Mouse (Mus musculus) forebrain, embryonic 16.5 days (tissue): ENCODE measurements around the gene Prss8. TPM values are rescaled to one million over a fixed set of nuclear protein-coding genes. Genes with fewer than 3 reads are reported as not detected.

Source experiments
- ATAC-seq: fragments of 200-750 bp; cut with Nextera tagmentation; 2 replicates; pipeline ENCODE4 v1.8.0; 2017; ENCODE audit warnings: mild to moderate bottlenecking, moderate library complexity
- H3K27ac ChIP-seq: fragments of 300-500 bp; sonication (generic); 2 replicates; pipeline ENCODE4 v1.5.1; 2014; ENCODE audit warnings: low read length, control low read depth
- H3K27me3 ChIP-seq: fragments of 300-500 bp; sonication (generic); replicated peaks from 2 replicates; pipeline ENCODE4 v1.6.1; 2014; ENCODE audit warnings: low read length; ENCODE audit not compliant: control insufficient read depth, insufficient read depth
- H3K36me3 ChIP-seq: fragments of 300-500 bp; sonication (generic); 2 replicates; pipeline ENCODE4 v1.6.1; 2014; ENCODE audit not compliant: control insufficient read depth, insufficient read depth
- H3K4me1 ChIP-seq: fragments of 300-500 bp; sonication (generic); replicated peaks from 2 replicates; pipeline ENCODE4 v1.6.1; 2014; ENCODE audit warnings: low read length; ENCODE audit not compliant: control insufficient read depth, insufficient read depth
- H3K4me2 ChIP-seq: fragments of 300-500 bp; sonication (generic); 2 replicates; pipeline ENCODE4 v1.6.1; 2014; ENCODE audit warnings: mild to moderate bottlenecking, low read length, control low read depth
- H3K4me3 ChIP-seq: fragments of 300-500 bp; sonication (generic); replicated peaks from 2 replicates; pipeline ENCODE4 v1.5.1; 2014; ENCODE audit warnings: mild to moderate bottlenecking, low read length, control low read depth
- H3K9ac ChIP-seq: fragments of 300-500 bp; sonication (generic); replicated peaks from 2 replicates; pipeline ENCODE4 v1.6.1; 2014; ENCODE audit warnings: low read depth, low read length, control low read depth
- H3K9me3 ChIP-seq: fragments of 300-500 bp; sonication (generic); 2 replicates; pipeline ENCODE4 v1.6.1; 2016; ENCODE audit warnings: low read length; ENCODE audit not compliant: control insufficient read depth
- WGBS: fragments of 180-500 bp; shearing (Covaris S2); extraction: QIAGEN DNeasy Blood & Tissue Kit; methylation state at CpG from one replicate; pipeline ENCODE4 v1.1.7; 2014; 5-methylcytosine and 5-hydroxymethylcytosine counted together
- polyA plus RNA-seq: library from polyadenylated mRNA; unstranded; fragments of >200 nt; fragmentation: Nextera tagmentation; extraction: Ambion mirVana; gene quantifications from 2 replicates; pipeline ENCODE4 v1.2.1, GENCODE M21; 2015

The Prss8 gene
- polyA plus RNA-seq, 1 experiment from 2014 or later = 0.19 TPM

DNA sequence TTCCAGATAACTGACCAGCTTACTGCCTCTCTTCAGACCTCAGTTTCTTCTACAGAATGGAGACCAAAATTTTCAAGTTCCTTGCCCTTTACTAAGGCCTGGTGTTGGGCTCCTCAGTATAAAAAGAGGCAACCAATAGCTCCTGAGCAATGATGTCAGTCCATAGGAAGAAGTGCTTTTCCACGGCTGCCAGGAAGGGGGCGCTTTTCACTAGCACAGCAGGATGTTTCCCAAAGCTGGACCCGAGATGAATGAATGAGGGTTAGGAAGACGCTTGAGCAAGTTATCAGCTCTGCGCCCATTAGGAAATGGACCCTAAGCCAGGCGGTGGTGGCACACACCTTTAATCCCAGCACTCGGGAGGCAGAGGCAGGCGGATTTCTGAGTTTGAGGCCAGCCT lies 8.4 kb downstream of the Prss8 start:
- no peak overlapping the region for H3K9ac ChIP-seq
- H3K9me3 ChIP-seq = no peaks in the 10 kb centered on the region
- no peak overlapping the region for H3K4me2 ChIP-seq
- peaks cover 13% of the 10 kb centered on the region for H3K36me3 ChIP-seq
- WGBS = 69% methylated on average over 8 of the region's 8 CpGs
- H3K27ac ChIP-seq = no peak overlapping the region
- H3K27me3 ChIP-seq = no peaks in the 10 kb centered on the region
- no peak overlapping the region for H3K4me3 ChIP-seq
- no peak for ATAC-seq
- no peaks in the 10 kb centered on the region for H3K4me1 ChIP-seq

DNA sequence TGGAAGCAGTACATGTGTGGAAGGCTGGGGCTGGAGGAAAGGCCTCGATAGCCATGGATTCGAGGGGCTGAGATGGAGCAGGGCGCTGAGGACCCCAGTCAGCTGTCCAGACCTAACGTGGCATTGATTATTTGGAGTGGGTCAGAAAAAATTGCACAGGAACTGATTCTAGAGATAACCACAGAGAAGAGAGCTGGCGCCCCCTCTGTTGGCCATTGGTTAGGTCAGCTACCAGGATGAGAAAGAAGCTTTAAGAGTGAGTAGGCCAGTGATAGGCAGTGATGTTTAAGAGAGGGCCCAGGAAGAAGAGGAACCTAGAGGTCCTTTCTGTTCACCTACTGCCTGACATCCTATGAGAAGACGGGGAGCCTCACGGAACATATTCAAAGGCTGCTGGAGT lies 10.6 kb downstream of the Prss8 start:
- no peaks in the 10 kb centered on the region for H3K9me3 ChIP-seq
- WGBS = 78% methylated on average over 7 of the region's 7 CpGs
- H3K27me3 ChIP-seq = no peaks in the 10 kb centered on the region
- H3K4me1 ChIP-seq = no peaks in the 10 kb centered on the region
- H3K4me2 ChIP-seq = no peak overlapping the region
- H3K9ac ChIP-seq = no peak overlapping the region
- no peak overlapping the region for H3K27ac ChIP-seq
- no peak overlapping the region for H3K4me3 ChIP-seq
- no peak for ATAC-seq
- H3K36me3 ChIP-seq = peaks cover 15% of the 10 kb centered on the region

DNA sequence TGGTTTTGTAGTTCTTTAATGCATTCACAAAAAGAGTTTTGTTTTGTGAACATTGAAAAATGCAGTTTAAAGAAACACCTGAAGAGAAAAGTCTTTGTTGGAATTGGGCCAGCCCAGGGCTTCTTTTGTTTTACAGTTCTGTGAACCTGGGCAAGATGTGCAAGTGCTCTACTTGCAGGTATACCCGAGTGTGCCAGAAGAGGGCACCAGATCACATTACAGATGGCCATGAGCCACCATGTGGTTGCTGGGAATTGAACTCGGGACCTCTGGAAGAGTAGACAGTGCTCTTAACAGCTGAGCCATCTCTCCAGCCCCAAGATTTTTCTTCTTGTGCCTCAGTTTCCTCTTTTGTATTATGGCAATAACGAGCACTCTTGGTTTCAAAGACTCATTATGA lies 11.7 kb downstream of the Prss8 start:
- Histone ChIP-seq H3K36me3 (peaks cover 15% of the 10 kb centered on the region), H3K9me3 (no peaks in the 10 kb centered on the region), H3K9ac (no peak overlapping the region), H3K4me1 (peaks cover 2% of the 10 kb centered on the region), H3K4me3 (no peak overlapping the region), H3K27me3 (no peaks in the 10 kb centered on the region), H3K4me2 (no peak overlapping the region), H3K27ac (no peak overlapping the region)
- WGBS = 55% methylated on average over 3 of the region's 3 CpGs
- no peak for ATAC-seq

DNA sequence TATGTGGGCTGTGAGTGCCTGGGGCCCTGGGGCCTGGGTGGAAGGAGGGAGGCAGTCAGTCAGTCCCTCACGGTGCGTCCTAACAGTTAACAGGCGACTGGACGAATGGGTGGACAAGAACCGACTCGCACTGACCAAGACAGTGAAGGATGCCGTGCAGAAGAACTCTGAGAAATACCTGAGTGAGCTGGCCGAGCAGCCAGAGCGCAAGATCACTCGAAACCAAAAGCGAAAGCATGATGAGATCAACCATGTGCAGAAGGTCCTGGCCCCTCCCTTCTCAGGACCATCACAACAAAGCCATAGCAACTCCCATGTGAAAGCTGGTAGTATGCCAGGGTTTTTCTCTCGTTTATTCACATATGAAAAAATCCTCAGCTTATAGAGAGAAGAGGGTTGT lies 14.6 kb downstream of the Prss8 start:
- Histone ChIP-seq H3K4me3 (no peak overlapping the region), H3K9ac (no peak overlapping the region), H3K9me3 (no peaks in the 10 kb centered on the region), H3K4me2 (no peak overlapping the region), H3K4me1 (peaks cover 8% of the 10 kb centered on the region), H3K27ac (no peak overlapping the region), H3K36me3 (peaks cover 12% of the 10 kb centered on the region), H3K27me3 (no peaks in the 10 kb centered on the region)
- no peak for ATAC-seq
- 91% methylated on average over 12 of the region's 12 CpGs for WGBS

DNA sequence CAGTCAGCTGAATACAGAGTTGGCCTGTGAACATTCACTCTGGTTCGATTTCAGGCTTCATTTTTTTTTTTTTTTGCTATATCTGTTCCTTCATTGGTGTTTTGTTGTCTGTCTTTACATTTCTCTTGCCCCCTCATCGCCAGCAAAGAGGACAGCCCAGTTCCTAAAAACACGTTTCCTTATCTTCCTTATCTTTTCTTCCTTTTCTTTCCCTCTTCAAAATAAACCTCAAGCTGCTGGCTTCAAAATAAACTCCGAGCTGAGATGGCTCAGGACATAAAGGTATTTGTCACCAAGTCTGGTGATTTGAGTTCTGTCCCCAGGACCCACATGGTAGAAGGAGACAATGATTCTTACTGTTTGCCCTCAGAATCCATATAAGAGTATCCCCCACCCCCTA lies 17.0 kb downstream of the Prss8 start:
- Histone ChIP-seq H3K4me2 (peak overlapping the region; percentile 90), H3K27ac (no peak overlapping the region), H3K9me3 (no peaks in the 10 kb centered on the region), H3K36me3 (peaks cover 25% of the 10 kb centered on the region), H3K4me1 (peaks cover 8% of the 10 kb centered on the region), H3K9ac (peak overlapping the region; percentile 81), H3K27me3 (no peaks in the 10 kb centered on the region), H3K4me3 (peak overlapping the region; percentile 89)
- ATAC-seq = no peak
- WGBS = 23% methylated on average over 4 of the region's 4 CpGs

DNA sequence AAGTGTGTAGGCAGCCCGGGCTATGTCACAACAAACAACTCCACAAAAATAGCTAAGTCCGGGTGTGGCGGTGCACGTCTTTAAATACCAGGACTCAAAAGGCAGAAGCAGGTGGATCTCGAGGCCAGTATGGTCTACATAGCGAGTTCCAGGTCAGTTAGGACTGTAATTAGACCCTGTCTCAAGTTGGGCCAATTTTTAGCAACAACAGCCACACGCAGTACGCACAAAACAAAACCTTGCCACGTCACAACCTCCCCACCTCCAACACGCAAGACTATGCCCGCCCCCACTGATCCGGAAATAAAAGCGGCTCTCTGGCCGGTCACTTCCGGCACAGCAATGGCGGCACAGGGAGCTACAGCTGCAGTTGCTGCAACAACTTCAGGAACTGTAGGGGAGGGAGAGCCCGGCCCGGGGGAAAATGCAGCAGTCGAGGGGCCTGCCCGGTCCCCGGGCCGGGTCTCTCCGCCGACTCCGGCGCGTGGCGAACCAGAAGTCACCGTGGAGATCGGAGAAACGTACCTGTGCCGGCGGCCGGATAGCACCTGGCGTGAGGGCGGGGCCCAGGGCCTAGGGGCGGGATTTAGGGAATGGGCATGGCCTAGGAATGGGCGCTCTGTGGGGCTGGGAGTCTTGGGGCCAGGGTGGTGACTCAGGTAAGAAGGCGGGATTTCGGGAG lies 17.6 kb downstream of the Prss8 start, which contains the start of gene Kat8:
Gene Kat8, plus strand, starts transcription at position 327 of the 682 bp plus-strand sequence.
- peaks cover 27% of the 10 kb centered on the region for H3K36me3 ChIP-seq
- H3K4me1 ChIP-seq = peaks cover 8% of the 10 kb centered on the region
- no peaks in the 10 kb centered on the region for H3K27me3 ChIP-seq
- H3K4me2 ChIP-seq = peak within 1 kb of the TSS; percentile 90
- H3K9ac ChIP-seq = peak within 1 kb of the TSS; percentile 81
- peak within 1 kb of the TSS; percentile 89 for H3K4me3 ChIP-seq
- peak within 1 kb of the TSS; percentile 86 for H3K27ac ChIP-seq
- peak; percentile 98 for ATAC-seq
- WGBS = 1% methylated on average over 40 of the region's 40 CpGs
- no peaks in the 10 kb centered on the region for H3K9me3 ChIP-seq

DNA sequence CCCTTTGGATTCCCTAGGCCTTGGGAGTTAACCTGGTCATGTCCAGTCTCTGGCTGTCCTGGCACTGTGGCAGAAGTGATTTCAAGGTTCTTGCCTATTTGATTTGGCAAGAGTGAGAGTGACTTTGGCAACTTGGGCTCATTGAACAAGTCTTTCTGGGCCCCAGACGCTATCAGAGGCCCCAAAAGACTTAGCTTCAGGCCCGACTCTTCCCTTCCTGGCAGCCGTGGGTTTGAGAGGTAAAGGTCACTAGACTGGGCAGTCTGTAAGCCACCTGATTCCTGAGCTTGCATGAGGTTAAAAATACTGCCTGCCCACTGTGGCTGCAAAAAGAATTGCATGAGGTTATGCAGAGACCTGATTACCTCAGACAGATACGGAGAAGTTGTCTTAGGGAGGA lies 21.2 kb downstream of the Prss8 start:
- ATAC-seq = no peak
- Histone ChIP-seq H3K9ac (no peak overlapping the region), H3K4me2 (no peak overlapping the region), H3K9me3 (no peaks in the 10 kb centered on the region), H3K36me3 (peaks cover 18% of the 10 kb centered on the region), H3K27me3 (no peaks in the 10 kb centered on the region), H3K4me1 (peaks cover 18% of the 10 kb centered on the region), H3K4me3 (no peak overlapping the region), H3K27ac (no peak overlapping the region)
- WGBS = 89% methylated on average over 4 of the region's 4 CpGs

DNA sequence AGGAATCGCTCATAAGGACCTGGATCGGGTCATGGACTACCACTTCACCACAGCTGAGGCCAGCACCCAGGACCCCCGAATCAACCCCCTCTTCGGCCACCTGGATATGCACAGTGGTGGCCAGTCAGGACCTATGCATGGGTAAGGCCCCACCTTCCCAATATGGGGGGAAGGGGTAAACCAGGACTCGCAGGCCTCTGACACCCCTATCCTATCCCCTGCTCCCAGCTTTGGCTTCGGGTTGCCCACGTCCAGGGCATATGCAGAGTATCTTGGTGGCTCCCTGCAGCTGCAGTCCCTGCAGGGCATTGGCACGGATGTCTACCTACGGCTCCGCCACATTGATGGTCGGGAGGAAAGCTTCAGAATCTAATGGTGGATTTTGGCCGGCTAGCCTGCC lies 22.0 kb downstream of the Prss8 start:
- ATAC-seq = no peak
- Histone ChIP-seq H3K9ac (no peak overlapping the region), H3K4me1 (peaks cover 13% of the 10 kb centered on the region), H3K36me3 (peaks cover 18% of the 10 kb centered on the region), H3K27me3 (no peaks in the 10 kb centered on the region), H3K9me3 (no peaks in the 10 kb centered on the region), H3K4me3 (no peak overlapping the region), H3K27ac (no peak overlapping the region), H3K4me2 (no peak overlapping the region)
- WGBS = 98% methylated on average over 12 of the region's 12 CpGs

DNA sequence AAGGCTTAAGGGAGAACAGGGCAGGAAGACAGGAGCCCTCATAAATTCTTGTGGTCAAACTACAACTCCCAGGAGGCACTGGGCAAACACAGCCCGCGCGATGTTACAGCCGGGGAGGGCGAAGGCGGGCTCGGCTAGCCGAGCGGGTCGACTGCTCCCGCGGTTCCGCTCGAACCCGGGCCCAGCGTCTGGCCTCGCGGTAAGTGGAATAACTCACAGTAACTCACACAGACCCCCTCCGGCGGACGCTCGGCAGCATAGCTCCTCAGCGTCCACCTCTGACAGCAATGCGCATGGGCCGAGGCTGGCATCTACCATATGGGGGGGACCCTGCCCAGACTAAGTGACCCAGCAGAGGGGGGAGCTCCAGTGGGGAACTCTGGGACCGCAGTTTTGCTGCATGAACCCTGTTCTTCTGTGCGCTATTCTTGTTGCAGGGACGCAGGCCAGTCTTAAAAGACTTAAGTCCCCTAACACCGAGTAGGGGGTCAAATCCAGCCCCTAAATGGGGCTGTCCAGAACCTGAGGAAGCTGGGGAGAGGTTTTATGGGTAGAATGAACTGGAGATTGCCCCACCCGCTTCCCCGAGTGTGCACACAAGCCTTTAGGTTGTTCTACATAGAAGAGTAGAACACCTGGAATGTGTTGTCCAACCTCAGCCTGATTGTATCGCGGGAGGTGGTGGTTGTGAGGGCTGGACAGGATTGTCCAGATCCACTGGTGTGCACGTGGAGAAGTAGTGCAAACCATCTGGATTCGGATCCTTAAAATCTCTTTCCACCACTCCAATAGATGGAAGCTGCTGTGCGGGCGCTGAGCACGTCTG lies 25.7 kb downstream of the Prss8 start, which contains the start of gene Bckdk:
Gene Bckdk, plus strand, starts transcription at position 112 of the 826 bp plus-strand sequence.
- peaks cover 11% of the 10 kb centered on the region for H3K4me1 ChIP-seq
- H3K9me3 ChIP-seq = no peaks in the 10 kb centered on the region
- H3K4me3 ChIP-seq = peak within 1 kb of the TSS; percentile 89
- H3K9ac ChIP-seq = peak within 1 kb of the TSS; percentile 80
- peak within 1 kb of the TSS; percentile 72 for H3K4me2 ChIP-seq
- H3K27ac ChIP-seq = peak within 1 kb of the TSS; percentile 84
- peak; percentile 95 for ATAC-seq
- 8% methylated on average over 38 of the region's 38 CpGs for WGBS
- H3K27me3 ChIP-seq = no peaks in the 10 kb centered on the region; the same call in 1 of the 2 replicates
- H3K36me3 ChIP-seq = peaks cover 15% of the 10 kb centered on the region
